Mouse (Mus musculus): ENCODE data around the gene Olfr480.

Gene Olfr480

GRCm38 (mm10) chr7:108067246-108067645 lies at the start of gene Olfr480:
Olfr480 (minus strand) TSS chr7:108067346.
- DNase-seq (ENCODE audit: low spot score in 2 of 2), result no peak

GRCm38 (mm10) chr7:108100549-108100948 lies 33.4 kb upstream of the Olfr480 start, which contains the start of gene Olfr483:
Olfr483 (plus strand) TSS chr7:108100849.
- no peak for DNase-seq (ENCODE audit: low spot score in 2 of 2)

- no peak for DNase-seq (ENCODE audit: low spot score in 2 of 2)
Observed at GRCm38 (mm10) chr7:108097486-108097885, 30.3 kb upstream of the Olfr480 start, which contains the start of gene Olfr482. Olfr482 (minus strand) TSS chr7:108097586.

GRCm38 (mm10) chr7:108079555-108079954 lies 12.4 kb upstream of the Olfr480 start, which contains the start of gene Olfr481:
Olfr481 (plus strand) TSS chr7:108079855.
- DNase-seq (ENCODE audit: low spot score in 2 of 2), result no peak

- DNase-seq (ENCODE audit: low spot score in 2 of 2), result no peak
Observed at GRCm38 (mm10) chr7:108050393-108050792, 16.8 kb downstream of the Olfr480 start, which contains the start of gene Olfr479. Olfr479 (plus strand) TSS chr7:108050693.

- no peak for DNase-seq (ENCODE audit: low spot score in 2 of 2)
Observed at GRCm38 (mm10) chr7:108033889-108034288, 33.3 kb downstream of the Olfr480 start, which contains the start of gene Olfr478. Olfr478 (minus strand) TSS chr7:108033989.

All from heart, adult 9 months (tissue).